Mouse (Mus musculus) heart, adult 18-20 months (tissue): ENCODE data around the gene Ggt6. TPM values are rescaled to one million over a fixed set of nuclear protein-coding genes. Genes with fewer than 3 reads are reported as not detected.
"Not testable (repeated sequence)": the region's sequence is repeated elsewhere in the genome, so short reads cannot be mapped to it uniquely, and the experiment has no call there.

ENCODE experiments used
- DNase-seq, 2 experiments: peaks; one replicate each; pipeline ENCODE4 v3.0.0; 2021 to 2022; ENCODE audit warnings: mixed read lengths in 1 of 2
- total RNA-seq, 2 experiments: library from RNA; stranded (reverse); gene quantifications; 2 replicates each; pipeline ENCODE4 v1.2.3; 2021

Gene Ggt6
- total RNA-seq, 2 experiments from 2014 or later: not detected

- not testable (repeated sequence) for DNase-seq
Observed at GRCm38 (mm10) chr11:72440597-72440964, 5.3 kb downstream of the Ggt6 start.

DNA sequence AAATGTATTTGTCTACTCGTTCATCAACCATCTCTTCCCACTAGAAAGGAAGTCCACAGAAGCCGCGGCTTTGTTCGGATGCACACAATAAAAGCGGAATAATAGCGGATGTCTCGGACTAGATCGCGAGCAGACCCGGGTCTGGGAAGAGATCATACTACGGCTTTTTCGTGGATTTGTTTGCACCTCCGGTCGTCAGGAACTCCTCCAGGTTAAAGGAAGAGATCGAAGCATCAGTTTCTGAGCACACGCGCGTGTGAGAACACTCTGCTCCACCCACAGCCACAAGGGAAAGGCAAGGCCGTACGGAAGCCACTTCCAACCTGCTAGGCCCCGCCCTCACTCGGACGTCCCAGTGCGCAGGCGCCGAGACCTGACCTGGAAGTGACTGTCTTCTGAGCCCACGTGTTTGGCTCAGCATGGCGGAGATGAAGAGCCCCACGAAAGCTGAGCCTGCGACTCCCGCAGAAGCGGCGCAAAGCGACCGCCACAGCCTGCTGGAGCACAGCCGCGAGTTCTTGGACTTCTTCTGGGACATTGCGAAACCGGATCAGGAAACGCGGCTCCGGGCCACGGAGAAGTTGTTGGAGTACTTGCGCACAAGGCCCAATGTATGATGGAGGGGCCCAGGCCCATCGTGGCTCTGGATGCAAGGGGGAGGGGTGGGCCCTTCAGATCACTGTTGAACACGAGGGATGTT, 5.8 kb downstream of the Ggt6 start, which contains the start of gene Mybbp1a:
Gene Mybbp1a (plus strand): TSS at position 391 of the 700 bp plus-strand sequence.
- DNase-seq: peak; percentile 98 to 100

DNA sequence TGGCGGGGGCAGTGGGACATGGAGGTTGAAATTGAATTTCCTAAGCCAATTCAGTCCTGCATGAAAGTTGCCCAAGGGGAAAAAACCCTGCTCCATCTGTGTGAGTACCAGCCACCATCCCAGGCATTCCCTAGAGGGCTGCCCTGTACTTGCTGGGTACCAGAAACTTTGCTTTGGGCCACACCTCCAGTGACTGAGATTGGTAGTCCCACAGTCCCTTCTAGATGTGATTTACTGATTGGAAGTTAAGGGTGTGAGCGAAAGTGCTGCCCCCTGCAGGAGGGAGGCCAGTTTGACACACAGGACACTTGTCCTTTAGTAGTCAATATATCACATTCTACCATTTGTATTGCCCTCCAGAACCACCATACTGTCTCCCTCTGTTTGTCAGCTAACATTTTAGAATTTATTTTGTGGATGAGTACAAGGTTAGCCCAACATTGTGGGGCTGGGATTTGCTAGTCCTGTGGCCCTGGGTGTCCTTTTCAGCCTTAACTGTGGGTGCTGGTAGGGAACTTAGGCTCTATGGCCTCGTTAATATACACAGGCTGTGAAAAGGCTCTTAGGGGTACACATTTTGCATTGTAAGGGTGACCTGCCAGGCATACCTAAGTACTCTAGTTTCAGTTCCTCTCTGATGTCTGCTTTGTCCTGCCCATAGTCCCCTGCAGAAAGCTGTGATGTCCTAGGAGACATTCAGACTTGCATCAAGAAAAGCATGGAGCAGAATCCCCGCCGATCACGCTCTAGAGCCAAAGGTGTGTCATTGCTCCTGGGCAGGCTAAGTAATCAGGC, 11.2 kb downstream of the Ggt6 start:
- peak in 1 of 2 experiments; percentile 69 for DNase-seq

GRCm38 (mm10) chr11:72447475-72447874, 12.1 kb downstream of the Ggt6 start:
- DNase-seq: no peak

- DNase-seq: no peak
Observed at GRCm38 (mm10) chr11:72452140-72452665, 16.9 kb downstream of the Ggt6 start.

DNA sequence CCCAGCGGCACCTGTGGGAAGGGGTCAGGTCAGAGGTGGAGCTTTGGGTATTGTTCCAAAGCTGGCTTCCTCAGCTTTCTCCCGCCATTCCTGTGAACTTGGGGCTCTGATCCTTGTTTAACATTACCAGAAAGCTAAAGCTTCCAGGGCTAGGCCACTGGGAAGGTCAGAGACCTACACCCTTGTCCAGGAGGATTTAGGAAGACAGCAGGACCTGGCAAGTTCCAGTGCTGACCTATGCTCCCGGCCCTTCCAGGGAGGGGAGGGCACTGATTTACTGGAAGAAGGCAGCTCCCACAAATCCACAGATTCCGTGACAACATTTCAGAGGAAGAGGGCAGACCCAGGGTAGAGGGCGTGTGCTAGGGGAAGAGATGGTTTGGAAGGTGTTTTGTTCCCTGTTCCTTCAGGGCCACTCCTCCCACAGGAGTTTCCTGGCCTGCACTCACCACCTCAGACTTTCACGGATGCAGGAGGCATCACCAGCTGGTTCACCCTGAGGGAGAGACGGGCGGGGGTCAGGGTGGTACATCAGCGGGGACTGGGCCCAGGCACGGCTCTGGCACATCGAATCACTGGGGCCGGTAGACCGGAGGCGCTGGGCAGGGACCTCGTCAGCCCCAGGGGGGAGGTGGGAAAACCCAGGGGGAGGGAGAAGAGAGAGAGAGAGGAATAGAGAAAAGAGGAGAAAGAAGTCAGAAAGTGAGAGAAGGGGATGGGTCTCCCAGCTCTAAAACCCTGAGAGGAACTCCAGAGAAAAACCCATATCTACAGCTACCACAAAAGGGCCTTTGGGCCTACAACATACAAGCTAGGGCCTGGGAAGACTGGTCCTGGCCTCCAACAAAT, 18.0 kb downstream of the Ggt6 start:
- DNase-seq: peak in 1 of 2 experiments; percentile 32

DNA sequence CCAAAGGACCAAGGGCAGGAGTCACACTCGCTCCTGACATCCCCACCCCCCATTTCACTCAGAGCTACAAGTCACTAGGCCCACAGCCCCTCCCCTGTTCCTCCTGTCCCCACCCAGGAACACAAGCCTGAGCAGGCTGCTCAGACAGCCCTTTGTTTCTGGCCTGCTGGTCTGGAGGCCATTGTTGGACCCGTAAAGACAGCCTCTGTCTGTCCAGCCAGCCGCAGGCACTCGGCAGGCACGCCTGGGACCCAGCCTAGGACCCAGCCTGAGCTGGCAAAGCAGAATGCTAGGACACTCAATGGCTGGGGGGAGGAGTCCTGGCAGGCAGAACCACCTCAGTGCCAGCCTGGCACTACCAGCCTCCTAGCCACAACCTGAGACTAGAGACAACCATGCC, 20.4 kb downstream of the Ggt6 start:
- DNase-seq: no peak

DNA sequence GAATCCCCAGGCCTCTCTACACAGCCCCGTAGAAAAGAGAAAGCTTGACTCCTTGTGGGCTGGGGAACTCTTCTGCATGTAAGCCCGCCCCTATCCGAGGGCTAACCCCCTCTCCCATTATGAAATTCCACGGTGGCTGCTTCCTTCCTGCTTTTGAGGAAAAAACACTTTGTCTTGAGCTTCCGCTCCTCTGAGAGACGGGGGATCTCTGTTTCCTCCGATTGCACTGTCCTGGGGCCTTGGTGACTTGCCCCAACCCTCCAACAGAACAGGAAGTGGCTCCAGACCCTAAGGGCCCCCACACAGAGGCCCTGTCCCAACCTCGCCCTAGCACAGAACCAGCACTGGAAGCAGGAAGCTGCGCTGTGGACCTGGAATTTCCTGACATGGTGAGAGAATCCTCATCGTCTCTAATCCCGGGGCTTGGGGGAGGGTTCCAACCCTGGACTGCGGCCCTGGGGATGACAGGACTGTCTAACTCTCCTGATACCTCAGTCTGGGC, 22.7 kb downstream of the Ggt6 start:
- peak; percentile 57 to 80 for DNase-seq

GRCm38 (mm10) chr11:72458502-72458901, 23.2 kb downstream of the Ggt6 start:
- peak in 1 of 2 experiments; percentile 25 for DNase-seq

GRCm38 (mm10) chr11:72461500-72461981, 26.2 kb downstream of the Ggt6 start:
- DNase-seq: peak; percentile 26 to 45

DNA sequence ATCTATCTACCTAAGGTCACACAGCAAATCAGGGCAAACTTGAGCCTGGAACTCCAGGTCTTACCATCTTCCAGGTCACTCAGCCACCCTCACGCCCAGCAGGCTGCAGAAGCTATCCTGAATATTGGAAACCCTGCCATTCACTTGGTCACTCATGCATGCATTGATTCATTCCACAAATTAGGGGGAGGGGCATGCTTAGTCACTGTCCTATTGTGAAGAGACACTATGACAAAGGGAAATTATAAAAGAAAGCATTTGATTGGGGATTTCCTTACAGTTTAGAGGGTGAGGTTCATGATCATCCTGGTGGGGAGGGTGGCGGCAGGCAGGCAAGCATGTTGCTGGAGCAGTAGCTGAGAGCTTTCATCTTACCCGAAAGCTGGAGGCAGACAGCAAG, 29.5 kb downstream of the Ggt6 start:
- DNase-seq: no peak

GRCm38 (mm10) chr11:72465978-72466693, 30.8 kb downstream of the Ggt6 start:
- peak in 1 of 2 experiments; percentile 31 for DNase-seq

- peak; percentile 54 for DNase-seq
Observed at GRCm38 (mm10) chr11:72466694-72467507, 31.6 kb downstream of the Ggt6 start.

- DNase-seq: no peak
Observed at GRCm38 (mm10) chr11:72468525-72468924, 33.2 kb downstream of the Ggt6 start.

DNA sequence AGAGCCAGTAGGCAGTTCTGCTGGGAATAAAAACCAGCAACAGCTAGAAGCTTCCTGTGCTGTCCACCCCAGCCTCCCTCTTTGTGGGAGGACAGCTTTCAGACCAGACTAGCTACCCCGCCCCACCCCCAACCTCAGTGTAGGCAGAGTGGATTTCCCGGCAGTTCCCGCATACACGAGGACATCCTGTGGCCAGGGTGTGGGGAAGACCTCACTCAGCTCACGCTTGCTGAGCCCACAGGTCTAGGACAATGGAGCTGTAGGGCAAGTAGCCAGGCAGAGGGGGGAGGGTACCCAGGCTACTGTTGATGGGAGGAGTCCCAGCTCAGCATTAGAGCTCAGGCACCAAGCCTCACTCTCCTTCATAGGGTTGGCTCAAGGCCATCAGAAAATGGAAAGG, 33.9 kb downstream of the Ggt6 start:
- DNase-seq: peak; percentile 82 to 90

- DNase-seq: no peak
Observed at GRCm38 (mm10) chr11:72470004-72470403, 34.7 kb downstream of the Ggt6 start.

- no peak for DNase-seq
Observed at GRCm38 (mm10) chr11:72471381-72471780, 36.1 kb downstream of the Ggt6 start.

GRCm38 (mm10) chr11:72473540-72473939, 38.2 kb downstream of the Ggt6 start:
- DNase-seq: no peak

DNA sequence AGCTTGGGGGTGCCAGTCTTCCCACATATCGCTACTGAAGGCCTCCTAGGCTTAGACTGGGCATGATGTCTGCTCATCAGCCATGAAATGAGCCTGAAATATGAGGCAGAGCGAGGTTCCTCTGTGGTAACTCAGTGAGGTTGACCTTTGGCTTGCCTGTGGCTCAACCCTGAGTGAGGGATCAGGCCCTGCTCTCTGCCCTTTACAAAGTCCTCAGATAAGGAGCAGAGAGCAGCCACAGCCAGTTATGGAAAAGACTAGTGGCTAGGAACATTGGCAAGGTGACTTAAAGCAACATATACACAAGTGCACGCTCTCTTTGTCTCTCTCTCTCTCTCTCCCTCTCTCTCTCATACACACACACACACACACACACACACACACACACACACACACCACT, 39.6 kb downstream of the Ggt6 start:
- DNase-seq: no peak

DNA sequence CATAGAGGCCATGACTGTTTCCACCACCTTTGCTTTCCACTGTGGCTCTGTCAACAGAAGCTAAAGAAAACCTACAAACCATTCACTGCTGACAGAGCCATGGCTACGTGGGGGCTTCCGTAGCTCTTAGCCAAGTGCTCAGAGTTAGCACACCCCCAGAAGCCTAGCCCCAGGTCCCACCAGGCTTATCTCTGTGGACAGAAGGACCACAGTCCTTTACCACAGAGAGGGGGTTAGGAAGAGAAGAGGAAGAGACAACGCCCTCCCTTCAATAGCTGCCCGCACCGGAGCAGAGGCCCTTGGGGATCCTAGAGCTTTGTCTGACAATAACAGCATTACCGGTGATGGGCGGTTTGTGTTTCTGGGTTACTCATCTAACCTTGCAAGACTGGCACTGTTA, 40.1 kb downstream of the Ggt6 start:
- peak; percentile 20 to 48 for DNase-seq
